Mouse (Mus musculus): ENCODE measurements around the gene Gm5737. TPM values are rescaled to one million over a fixed set of nuclear protein-coding genes. Genes with fewer than 3 reads are reported as not detected.

The Gm5737 gene
- total RNA-seq (2014; fragmentation: Nextera tagmentation), result not detected in 2 replicates
- not detected in 2 replicates for total RNA-seq (2017)
- not detected in 2 replicates for polyA plus RNA-seq (2012)

- no peak within 1 kb of the TSS for H3K4me3 ChIP-seq (ENCODE audit: low read depth, low read length)
- ATAC-seq (ENCODE audit: extremely low read depth, insufficient number of reproducible peaks, low FRiP score, poor library complexity, severe bottlenecking), result no peak
- no peaks in the 10 kb centered on the region for H3K36me3 ChIP-seq (replicated peaks)
- H3K4me1 ChIP-seq (ENCODE audit: insufficient read depth, low read depth, low read length), result peaks cover 3% of the 10 kb centered on the region; the same call in 1 of the 2 replicates
- no peak for DNase-seq (ENCODE audit: low spot score)
- H3K27me3 ChIP-seq (ENCODE audit: insufficient read depth, low read length), result peaks cover 42% of the 10 kb centered on the region
- no peaks in the 10 kb centered on the region for H3K9me3 ChIP-seq (replicated peaks)
- TF ChIP-seq GATA1 (IDR thresholded peaks at IDR 0.05; ENCODE audit: borderline replicate concordance, low read length) (no peak), CTCF (IDR thresholded peaks at IDR 0.05; ENCODE audit: low read depth, low read length) (no peak), TAL1 (conservative IDR thresholded peaks at IDR 0.05; ENCODE audit: low read depth, low read length) (no peak), GATA2 (IDR thresholded peaks at IDR 0.05; ENCODE audit: borderline replicate concordance, low read depth, low read length) (no peak), POLR2AphosphoS5 (IDR thresholded peaks at IDR 0.05; ENCODE audit: insufficient replicate concordance, low read depth, low read length) (no peak)
Observed at GRCm38 (mm10) chr7:120811834-120812415, at the start of gene Gm5737. Gm5737 (plus strand) TSS chr7:120812365.

GRCm38 (mm10) chr7:120767369-120767768 lies 44.8 kb upstream of the Gm5737 start:
- ATAC-seq (ENCODE audit: extremely low read depth, insufficient number of reproducible peaks, low FRiP score, poor library complexity, severe bottlenecking) (no peak), DNase-seq (ENCODE audit: low spot score) (no peak)
- no peak for TF ChIP-seq POLR2AphosphoS5 (IDR thresholded peaks at IDR 0.05; ENCODE audit: insufficient replicate concordance, low read depth, low read length)
- H3K4me3 ChIP-seq (ENCODE audit: low read depth, low read length), result no peak overlapping the region
- no peaks in the 10 kb centered on the region for H3K36me3 ChIP-seq (replicated peaks)
- no peaks in the 10 kb centered on the region for H3K4me1 ChIP-seq (ENCODE audit: insufficient read depth, low read depth, low read length)
- no peaks in the 10 kb centered on the region for H3K9me3 ChIP-seq (replicated peaks)
- H3K27me3 ChIP-seq (ENCODE audit: insufficient read depth, low read length), result peaks cover 38% of the 10 kb centered on the region

GRCm38 (mm10) chr7:120771389-120771788 lies 40.8 kb upstream of the Gm5737 start:
- no peak for DNase-seq (ENCODE audit: low spot score)
- no peak for ATAC-seq (ENCODE audit: extremely low read depth, insufficient number of reproducible peaks, low FRiP score, poor library complexity, severe bottlenecking)
- Histone ChIP-seq H3K4me1 (ENCODE audit: insufficient read depth, low read depth, low read length) (no peaks in the 10 kb centered on the region), H3K27me3 (ENCODE audit: insufficient read depth, low read length) (peaks cover 42% of the 10 kb centered on the region), H3K4me3 (ENCODE audit: low read depth, low read length) (no peak overlapping the region), H3K9me3 (replicated peaks) (no peaks in the 10 kb centered on the region), H3K36me3 (replicated peaks) (no peaks in the 10 kb centered on the region)
- TF ChIP-seq TAL1 (conservative IDR thresholded peaks at IDR 0.05; ENCODE audit: low read depth, low read length), result no peak
- no peak for TF ChIP-seq CTCF (IDR thresholded peaks at IDR 0.05; ENCODE audit: low read depth, low read length)
- no peak for TF ChIP-seq POLR2AphosphoS5 (IDR thresholded peaks at IDR 0.05; ENCODE audit: insufficient replicate concordance, low read depth, low read length)

GRCm38 (mm10) chr7:120778012-120778411 lies 34.2 kb upstream of the Gm5737 start:
- Histone ChIP-seq H3K4me3 (ENCODE audit: low read depth, low read length) (no peak overlapping the region), H3K4me1 (ENCODE audit: insufficient read depth, low read depth, low read length) (no peaks in the 10 kb centered on the region), H3K27me3 (ENCODE audit: insufficient read depth, low read length) (peaks cover 49% of the 10 kb centered on the region), H3K36me3 (replicated peaks) (no peaks in the 10 kb centered on the region), H3K9me3 (replicated peaks) (no peaks in the 10 kb centered on the region)
- ATAC-seq (ENCODE audit: extremely low read depth, insufficient number of reproducible peaks, low FRiP score, poor library complexity, severe bottlenecking), result no peak
- no peak for DNase-seq (ENCODE audit: low spot score)
- TF ChIP-seq TAL1 (conservative IDR thresholded peaks at IDR 0.05; ENCODE audit: low read depth, low read length), result no peak
- TF ChIP-seq GATA2 (IDR thresholded peaks at IDR 0.05; ENCODE audit: borderline replicate concordance, low read depth, low read length), result no peak
- no peak for TF ChIP-seq GATA1 (IDR thresholded peaks at IDR 0.05; ENCODE audit: borderline replicate concordance, low read length)
- TF ChIP-seq CTCF (IDR thresholded peaks at IDR 0.05; ENCODE audit: low read depth, low read length), result no peak
- TF ChIP-seq POLR2AphosphoS5 (IDR thresholded peaks at IDR 0.05; ENCODE audit: insufficient replicate concordance, low read depth, low read length), result no peak

DNA sequence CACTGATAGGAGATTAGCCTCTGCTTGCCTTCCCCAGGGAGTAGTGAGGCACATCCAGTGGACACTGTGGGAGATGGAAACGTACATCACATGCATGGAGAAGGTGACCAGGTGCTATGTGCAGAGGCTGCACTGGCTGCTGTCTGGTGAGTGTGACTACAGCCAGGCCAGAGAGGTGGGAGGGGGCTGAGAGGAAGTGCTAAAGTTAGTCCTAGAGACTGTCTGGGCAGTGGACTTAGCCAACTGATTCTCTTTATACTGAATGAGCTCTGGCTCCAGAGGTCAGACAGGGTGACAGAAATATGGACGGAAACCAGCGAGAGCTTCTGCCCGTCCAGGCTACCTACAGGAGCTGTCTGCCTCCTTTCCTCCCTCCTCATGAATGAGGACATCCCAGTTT lies 16.6 kb upstream of the Gm5737 start:
- H3K4me1 ChIP-seq (ENCODE audit: insufficient read depth, low read depth, low read length), result no peaks in the 10 kb centered on the region
- H3K27me3 ChIP-seq (ENCODE audit: insufficient read depth, low read length), result peaks cover 23% of the 10 kb centered on the region
- DNase-seq (ENCODE audit: low spot score) (no peak), ATAC-seq (ENCODE audit: extremely low read depth, insufficient number of reproducible peaks, low FRiP score, poor library complexity, severe bottlenecking) (no peak)
- TF ChIP-seq GATA1 (IDR thresholded peaks at IDR 0.05; ENCODE audit: borderline replicate concordance, low read length) (no peak), GATA2 (IDR thresholded peaks at IDR 0.05; ENCODE audit: borderline replicate concordance, low read depth, low read length) (no peak), CTCF (IDR thresholded peaks at IDR 0.05; ENCODE audit: low read depth, low read length) (no peak), POLR2AphosphoS5 (IDR thresholded peaks at IDR 0.05; ENCODE audit: insufficient replicate concordance, low read depth, low read length) (no peak), TAL1 (conservative IDR thresholded peaks at IDR 0.05; ENCODE audit: low read depth, low read length) (no peak)
- H3K36me3 ChIP-seq (replicated peaks), result no peaks in the 10 kb centered on the region
- no peaks in the 10 kb centered on the region for H3K9me3 ChIP-seq (replicated peaks)
- no peak overlapping the region for H3K4me3 ChIP-seq (ENCODE audit: low read depth, low read length)

- no peaks in the 10 kb centered on the region for H3K36me3 ChIP-seq (replicated peaks)
- no peak for ATAC-seq (ENCODE audit: extremely low read depth, insufficient number of reproducible peaks, low FRiP score, poor library complexity, severe bottlenecking)
- TF ChIP-seq TAL1 (conservative IDR thresholded peaks at IDR 0.05; ENCODE audit: low read depth, low read length) (no peak), GATA2 (IDR thresholded peaks at IDR 0.05; ENCODE audit: borderline replicate concordance, low read depth, low read length) (no peak), CTCF (IDR thresholded peaks at IDR 0.05; ENCODE audit: low read depth, low read length) (no peak), GATA1 (IDR thresholded peaks at IDR 0.05; ENCODE audit: borderline replicate concordance, low read length) (no peak)
Observed at GRCm38 (mm10) chr7:120796369-120796768, 15.8 kb upstream of the Gm5737 start.

GRCm38 (mm10) chr7:120803268-120803667 lies 8.9 kb upstream of the Gm5737 start:
- no peak for DNase-seq (ENCODE audit: low spot score)
- H3K27me3 ChIP-seq (ENCODE audit: insufficient read depth, low read length), result peaks cover 7% of the 10 kb centered on the region
- no peak for ATAC-seq (ENCODE audit: extremely low read depth, insufficient number of reproducible peaks, low FRiP score, poor library complexity, severe bottlenecking)
- no peaks in the 10 kb centered on the region for H3K36me3 ChIP-seq (replicated peaks)
- TF ChIP-seq POLR2AphosphoS5 (IDR thresholded peaks at IDR 0.05; ENCODE audit: insufficient replicate concordance, low read depth, low read length) (no peak), CTCF (IDR thresholded peaks at IDR 0.05; ENCODE audit: low read depth, low read length) (no peak), TAL1 (conservative IDR thresholded peaks at IDR 0.05; ENCODE audit: low read depth, low read length) (no peak), GATA2 (IDR thresholded peaks at IDR 0.05; ENCODE audit: borderline replicate concordance, low read depth, low read length) (no peak), GATA1 (IDR thresholded peaks at IDR 0.05; ENCODE audit: borderline replicate concordance, low read length) (no peak)
- no peaks in the 10 kb centered on the region for H3K9me3 ChIP-seq (replicated peaks)
- H3K4me1 ChIP-seq (ENCODE audit: insufficient read depth, low read depth, low read length), result no peaks in the 10 kb centered on the region
- no peak overlapping the region for H3K4me3 ChIP-seq (ENCODE audit: low read depth, low read length)

More at GRCm38 (mm10) chr7:120796369-120796768, 15.8 kb upstream of the Gm5737 start:
- Histone ChIP-seq H3K4me1 (ENCODE audit: insufficient read depth, low read depth, low read length) (no peaks in the 10 kb centered on the region), H3K9me3 (replicated peaks) (no peaks in the 10 kb centered on the region), H3K4me3 (ENCODE audit: low read depth, low read length) (no peak overlapping the region), H3K27me3 (ENCODE audit: insufficient read depth, low read length) (peaks cover 22% of the 10 kb centered on the region)
- DNase-seq (ENCODE audit: low spot score), result no peak

Data from G1E (cell line).